Mouse (Mus musculus): Measurements from ENCODE around the gene Dzank1. TPM values are rescaled to one million over a fixed set of nuclear protein-coding genes. Genes with fewer than 3 reads are reported as not detected.
A peak's percentile ranks its signal among the peaks of the same experiment; 100 is the strongest.

The Dzank1 gene
- polyA plus RNA-seq, 1 experiment from 2014 or later = 10.0 TPM

GRCm38 (mm10) chr2:144464799-144465760, 62.1 kb downstream of the Dzank1 start:
- WGBS = 80% methylated on average over 9 of the region's 9 CpGs
- Histone ChIP-seq H3K4me2 (replicated peaks) (no peak overlapping the region), H3K27me3 (no peaks in the 10 kb centered on the region; the same call in 1 of the 2 replicates), H3K4me1 (replicated peaks) (no peaks in the 10 kb centered on the region), H3K27ac (no peak overlapping the region), H3K36me3 (peaks cover 11% of the 10 kb centered on the region), H3K9ac (replicated peaks) (no peak overlapping the region), H3K9me3 (no peaks in the 10 kb centered on the region), H3K4me3 (replicated peaks) (no peak overlapping the region)
- ATAC-seq = no peak

GRCm38 (mm10) chr2:144464182-144464581, 63.0 kb downstream of the Dzank1 start:
- no peak overlapping the region for H3K4me3 ChIP-seq (replicated peaks)

GRCm38 (mm10) chr2:144458975-144459754, 68.0 kb downstream of the Dzank1 start:
- peak overlapping the region; percentile 74 for H3K27ac ChIP-seq
- 6% methylated on average over 25 of the region's 25 CpGs for WGBS

More at GRCm38 (mm10) chr2:144464182-144464581, 63.0 kb downstream of the Dzank1 start:
- WGBS = 63% methylated on average over 7 of the region's 7 CpGs
- Histone ChIP-seq H3K27ac (no peak overlapping the region), H3K27me3 (no peaks in the 10 kb centered on the region; the same call in 1 of the 2 replicates), H3K36me3 (peaks cover 11% of the 10 kb centered on the region), H3K9ac (replicated peaks) (no peak overlapping the region), H3K4me1 (replicated peaks) (peaks cover 6% of the 10 kb centered on the region), H3K9me3 (no peaks in the 10 kb centered on the region), H3K4me2 (replicated peaks) (no peak overlapping the region)
- ATAC-seq = no peak

GRCm38 (mm10) chr2:144458355-144458754, 68.9 kb downstream of the Dzank1 start:
- H3K9ac ChIP-seq (replicated peaks) = no peak overlapping the region
- peak overlapping the region; percentile 74; the same call in 1 of the 2 replicates for H3K27ac ChIP-seq
- H3K4me3 ChIP-seq (replicated peaks) = peak overlapping the region; percentile 61
- H3K9me3 ChIP-seq = no peaks in the 10 kb centered on the region
- WGBS = 72% methylated on average over 6 of the region's 6 CpGs
- no peak for ATAC-seq
- peaks cover 33% of the 10 kb centered on the region for H3K27me3 ChIP-seq
- peak overlapping the region; percentile 60 for H3K4me2 ChIP-seq (replicated peaks)
- peaks cover 10% of the 10 kb centered on the region for H3K4me1 ChIP-seq (replicated peaks)
- H3K36me3 ChIP-seq = no peaks in the 10 kb centered on the region

More at GRCm38 (mm10) chr2:144458975-144459754, 68.0 kb downstream of the Dzank1 start:
- ATAC-seq = peak; percentile 100
- peaks cover under 1% of the 10 kb centered on the region for H3K36me3 ChIP-seq
- peaks cover 10% of the 10 kb centered on the region for H3K4me1 ChIP-seq (replicated peaks)
- H3K9ac ChIP-seq (replicated peaks) = peak overlapping the region; percentile 72
- peak overlapping the region; percentile 61 for H3K4me3 ChIP-seq (replicated peaks)
- H3K4me2 ChIP-seq (replicated peaks) = peak overlapping the region; percentile 60
- peaks cover 27% of the 10 kb centered on the region for H3K27me3 ChIP-seq
- H3K9me3 ChIP-seq = no peaks in the 10 kb centered on the region

GRCm38 (mm10) chr2:144452364-144453008, 74.7 kb downstream of the Dzank1 start:
- no peaks in the 10 kb centered on the region for H3K36me3 ChIP-seq

GRCm38 (mm10) chr2:144450378-144450777, 76.8 kb downstream of the Dzank1 start:
- Histone ChIP-seq H3K4me3 (replicated peaks) (no peak overlapping the region), H3K9ac (replicated peaks) (no peak overlapping the region), H3K27ac (no peak overlapping the region), H3K9me3 (no peaks in the 10 kb centered on the region), H3K36me3 (no peaks in the 10 kb centered on the region), H3K4me1 (replicated peaks) (no peaks in the 10 kb centered on the region), H3K4me2 (replicated peaks) (no peak overlapping the region), H3K27me3 (peaks cover 16% of the 10 kb centered on the region)
- 72% methylated on average over 2 of the region's 2 CpGs for WGBS
- ATAC-seq = no peak

More at GRCm38 (mm10) chr2:144452364-144453008, 74.7 kb downstream of the Dzank1 start:
- peak; percentile 50 for ATAC-seq
- H3K4me1 ChIP-seq (replicated peaks) = no peaks in the 10 kb centered on the region
- WGBS = 15% methylated on average over 8 of the region's 8 CpGs
- no peak overlapping the region for H3K4me2 ChIP-seq (replicated peaks)
- H3K27ac ChIP-seq = no peak overlapping the region
- peaks cover 33% of the 10 kb centered on the region for H3K27me3 ChIP-seq
- no peaks in the 10 kb centered on the region for H3K9me3 ChIP-seq
- no peak overlapping the region for H3K4me3 ChIP-seq (replicated peaks)
- no peak overlapping the region for H3K9ac ChIP-seq (replicated peaks)

- ATAC-seq = no peak
- no peak overlapping the region for H3K4me3 ChIP-seq (replicated peaks)
- H3K27me3 ChIP-seq = no peaks in the 10 kb centered on the region
- H3K9me3 ChIP-seq = no peaks in the 10 kb centered on the region
- H3K4me2 ChIP-seq (replicated peaks) = no peak overlapping the region
- H3K9ac ChIP-seq (replicated peaks) = no peak overlapping the region
- 69% methylated on average over 7 of the region's 7 CpGs for WGBS
- no peak overlapping the region for H3K27ac ChIP-seq
- no peaks in the 10 kb centered on the region for H3K36me3 ChIP-seq
- H3K4me1 ChIP-seq (replicated peaks) = no peaks in the 10 kb centered on the region
Observed at GRCm38 (mm10) chr2:144446360-144446999, 80.7 kb downstream of the Dzank1 start.

GRCm38 (mm10) chr2:144441386-144441915, 85.8 kb downstream of the Dzank1 start:
- Histone ChIP-seq H3K4me2 (replicated peaks) (no peak overlapping the region), H3K27me3 (no peaks in the 10 kb centered on the region), H3K9me3 (no peaks in the 10 kb centered on the region), H3K27ac (no peak overlapping the region), H3K4me1 (replicated peaks) (no peaks in the 10 kb centered on the region), H3K36me3 (no peaks in the 10 kb centered on the region), H3K4me3 (replicated peaks) (no peak overlapping the region), H3K9ac (replicated peaks) (no peak overlapping the region)
- no peak for ATAC-seq
- 92% methylated on average over 11 of the region's 11 CpGs for WGBS

GRCm38 (mm10) chr2:144439191-144439700, 88.0 kb downstream of the Dzank1 start:
- ATAC-seq = no peak
- Histone ChIP-seq H3K27ac (no peak overlapping the region), H3K4me2 (replicated peaks) (no peak overlapping the region)

GRCm38 (mm10) chr2:144438424-144438823, 88.8 kb downstream of the Dzank1 start:
- no peak for ATAC-seq
- H3K4me2 ChIP-seq (replicated peaks) = no peak overlapping the region
- H3K9me3 ChIP-seq = no peaks in the 10 kb centered on the region
- H3K27ac ChIP-seq = no peak overlapping the region
- no peak overlapping the region for H3K9ac ChIP-seq (replicated peaks)
- no peak overlapping the region for H3K4me3 ChIP-seq (replicated peaks)
- 64% methylated on average over 4 of the region's 4 CpGs for WGBS
- no peaks in the 10 kb centered on the region for H3K27me3 ChIP-seq
- H3K36me3 ChIP-seq = no peaks in the 10 kb centered on the region
- H3K4me1 ChIP-seq (replicated peaks) = no peaks in the 10 kb centered on the region

More at GRCm38 (mm10) chr2:144439191-144439700, 88.0 kb downstream of the Dzank1 start:
- no peaks in the 10 kb centered on the region for H3K4me1 ChIP-seq (replicated peaks)
- H3K4me3 ChIP-seq (replicated peaks) = no peak overlapping the region
- H3K9ac ChIP-seq (replicated peaks) = no peak overlapping the region
- H3K27me3 ChIP-seq = no peaks in the 10 kb centered on the region
- no peaks in the 10 kb centered on the region for H3K9me3 ChIP-seq
- H3K36me3 ChIP-seq = no peaks in the 10 kb centered on the region
- WGBS = 72% methylated on average over 3 of the region's 3 CpGs

GRCm38 (mm10) chr2:144435679-144436078, 91.5 kb downstream of the Dzank1 start:
- Histone ChIP-seq H3K4me2 (replicated peaks) (no peak overlapping the region), H3K4me1 (replicated peaks) (no peaks in the 10 kb centered on the region), H3K9me3 (no peaks in the 10 kb centered on the region), H3K27ac (no peak overlapping the region), H3K27me3 (no peaks in the 10 kb centered on the region), H3K4me3 (replicated peaks) (no peak overlapping the region), H3K36me3 (no peaks in the 10 kb centered on the region), H3K9ac (replicated peaks) (no peak overlapping the region)
- no peak for ATAC-seq
- WGBS = 90% methylated on average over 10 of the region's 10 CpGs

Data from midbrain, embryonic 13.5 days (tissue).